Mouse (Mus musculus) cerebellum, postnatal 10 days (tissue): ENCODE measurements at regions not wholly inside any gene's neighbourhood (a gene's known extent, or its start where the extent isn't known, plus 50 kb on each side); places are given as distances from the start of the nearest gene placed in this dataset.

ENCODE experiments used
- DNase-seq, 2 experiments: peaks; one replicate each; pipeline ENCODE4 v3.0.0; 2021; ENCODE audit warnings: mixed read lengths in 2 of 2

DNA sequence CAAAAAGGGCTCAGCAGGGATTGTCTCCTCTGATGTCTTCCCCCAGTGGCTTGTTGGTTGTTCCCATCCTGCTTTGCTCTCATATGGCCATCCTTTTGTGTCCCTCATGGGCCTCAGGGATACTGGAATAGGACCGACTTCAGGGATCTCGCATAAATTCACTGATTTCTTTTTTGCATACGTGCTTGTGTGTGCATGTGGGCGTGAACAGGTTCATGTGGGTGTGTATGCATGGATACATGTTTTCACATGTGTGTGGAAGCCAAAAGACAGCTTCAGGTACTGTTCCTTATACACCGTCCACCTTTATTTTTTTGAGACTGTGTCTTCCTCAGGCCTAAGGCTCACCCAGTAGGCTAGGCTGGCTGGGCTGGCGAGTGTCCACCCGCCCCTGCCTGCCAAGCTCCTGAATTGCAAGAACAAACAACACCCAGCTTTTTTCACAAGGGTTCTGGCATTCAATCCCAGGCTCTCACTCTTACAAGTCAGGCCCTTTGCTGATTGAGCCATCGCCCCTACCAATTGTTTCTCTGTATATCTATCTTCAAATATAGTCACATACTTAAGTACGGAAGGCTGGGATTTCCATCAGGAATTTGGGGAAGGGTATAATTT lies 127.0 kb upstream of the Hmgn3 start:
- peak; percentile 47 to 59 for DNase-seq

DNA sequence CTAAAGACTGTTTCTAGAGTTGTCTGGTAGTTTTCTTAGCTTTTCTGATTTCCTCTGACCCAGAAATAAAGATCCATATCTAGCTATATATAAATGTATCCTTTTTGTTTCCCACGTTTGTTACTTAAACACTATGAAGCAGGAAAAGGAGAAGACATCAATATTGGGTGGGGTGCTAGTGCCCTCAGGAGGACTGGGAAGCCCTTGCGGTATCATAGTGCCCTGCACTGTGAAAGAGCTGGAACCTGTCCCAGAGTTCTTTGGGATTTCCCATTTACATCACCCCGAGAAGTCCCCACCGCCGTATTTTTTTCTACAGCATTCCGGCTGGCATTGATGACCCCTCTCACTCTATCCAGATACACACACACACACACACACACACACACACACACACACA lies 119.3 kb upstream of the Hmgn3 start:
- peak in 1 of 2 experiments; percentile 5 for DNase-seq

DNA sequence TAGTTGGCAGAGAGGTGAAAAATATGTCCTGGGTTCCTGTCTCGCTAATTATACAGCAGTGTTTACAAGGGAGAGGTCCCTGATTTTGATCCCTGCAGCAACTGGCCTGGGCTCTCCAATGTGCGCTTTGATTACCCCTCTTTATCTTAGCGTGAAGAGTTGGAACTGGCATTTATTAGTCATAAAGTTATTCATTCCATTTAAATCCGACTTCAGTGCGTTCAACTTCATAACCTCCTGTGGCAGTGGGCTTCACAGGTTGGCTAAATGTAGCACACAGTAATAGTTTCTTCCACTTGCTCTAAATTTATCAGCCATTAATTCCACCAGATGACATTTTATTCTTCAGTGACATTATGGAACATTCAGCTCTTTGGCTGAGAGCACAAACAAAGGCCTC lies 113.0 kb upstream of the Hmgn3 start:
- DNase-seq = no peak

DNA sequence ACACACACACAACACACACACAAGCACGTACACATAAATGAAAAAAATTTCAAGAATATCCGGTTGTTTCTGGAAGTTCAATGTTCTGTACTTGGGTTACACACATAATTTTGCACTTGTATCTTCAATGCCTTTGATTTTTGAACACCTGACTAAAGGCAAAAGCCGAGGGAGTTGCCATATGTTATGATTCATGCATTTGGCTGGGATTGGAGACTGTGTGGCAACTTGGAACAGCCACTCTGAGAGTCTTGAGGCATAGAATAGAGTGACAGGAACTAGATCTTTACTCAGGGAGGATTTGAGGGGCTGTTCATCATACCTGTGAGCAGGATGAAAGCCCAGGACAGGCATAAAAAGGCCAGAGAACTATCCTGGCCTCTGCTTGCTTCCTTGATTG lies 112.5 kb upstream of the Hmgn3 start:
- no peak for DNase-seq

DNA sequence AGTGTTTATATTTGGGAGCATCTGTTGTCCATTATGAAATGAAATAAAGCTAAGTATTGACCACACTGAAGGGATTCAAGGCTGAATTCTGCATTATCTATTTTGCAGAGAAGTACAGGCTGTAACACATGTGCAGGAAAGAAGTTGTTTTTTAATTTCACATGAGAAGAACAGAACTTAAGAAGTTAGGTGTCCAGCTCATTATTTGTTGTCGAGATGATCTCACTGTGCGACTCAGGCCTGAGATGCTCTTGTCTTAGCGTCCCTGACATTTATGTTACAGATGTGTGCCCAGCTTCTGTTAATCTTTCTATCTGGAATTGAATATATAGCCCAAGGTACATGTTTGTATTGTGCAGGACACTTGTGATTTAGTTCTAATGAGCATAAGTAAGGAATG lies 112.0 kb upstream of the Hmgn3 start:
- no peak for DNase-seq

DNA sequence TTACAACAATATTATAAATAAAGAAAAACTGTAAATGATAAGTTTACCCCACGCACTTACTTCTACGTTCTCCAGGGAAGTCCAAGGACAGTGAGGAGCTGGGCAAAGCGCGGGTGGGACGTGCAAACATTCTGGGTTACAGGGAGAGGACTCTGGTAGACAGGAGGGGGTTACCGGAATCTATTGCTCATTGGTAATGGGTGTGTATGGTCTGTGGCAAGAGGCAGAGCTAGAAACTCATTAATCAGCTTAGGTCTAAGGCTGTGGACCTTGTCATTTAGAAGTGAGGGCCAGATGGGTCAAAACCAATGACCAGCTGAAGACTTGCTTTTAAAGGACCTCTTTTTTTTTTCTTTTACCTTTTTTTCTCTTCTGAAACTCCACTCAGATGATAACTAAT lies 107.9 kb upstream of the Hmgn3 start:
- no peak for DNase-seq

DNA sequence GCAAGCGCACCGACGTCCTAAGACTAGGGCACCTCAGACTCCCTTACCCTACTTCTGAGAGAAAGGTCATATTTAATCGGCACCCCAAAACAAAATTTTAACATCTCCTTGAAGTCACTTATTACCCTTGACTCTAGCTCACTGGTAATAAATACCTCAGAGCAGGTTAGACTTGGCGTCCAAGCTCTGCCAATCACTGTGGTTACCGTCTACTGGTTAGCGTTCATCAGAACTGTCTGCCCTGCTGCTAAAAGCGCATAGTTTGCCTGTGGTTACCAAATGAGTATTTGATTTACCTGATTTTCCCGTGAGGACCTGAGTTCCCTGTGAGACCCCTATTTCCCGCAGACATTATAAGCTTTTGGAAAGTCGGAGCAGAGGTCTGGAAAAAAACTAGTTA lies 107.3 kb upstream of the Hmgn3 start:
- DNase-seq = no peak

DNA sequence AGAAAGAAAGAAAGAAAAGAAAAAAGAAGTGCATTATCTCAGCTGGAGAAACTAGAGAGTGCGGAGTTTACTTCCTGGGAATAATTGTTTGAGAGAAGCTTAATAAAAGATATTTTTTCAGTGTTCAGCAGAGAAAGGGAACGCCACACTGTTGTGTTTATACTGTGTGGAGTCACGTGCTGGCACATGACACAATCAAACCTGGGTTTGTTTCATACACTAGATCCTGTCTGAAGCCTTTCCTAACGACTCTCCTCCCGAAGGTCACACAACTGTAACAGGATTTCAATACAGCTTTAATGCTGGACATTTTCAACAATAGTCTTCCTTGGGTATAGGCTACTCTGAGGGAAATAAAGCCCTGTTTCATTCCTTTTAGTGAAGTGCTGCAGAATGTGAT lies 105.3 kb upstream of the Hmgn3 start:
- no peak for DNase-seq

DNA sequence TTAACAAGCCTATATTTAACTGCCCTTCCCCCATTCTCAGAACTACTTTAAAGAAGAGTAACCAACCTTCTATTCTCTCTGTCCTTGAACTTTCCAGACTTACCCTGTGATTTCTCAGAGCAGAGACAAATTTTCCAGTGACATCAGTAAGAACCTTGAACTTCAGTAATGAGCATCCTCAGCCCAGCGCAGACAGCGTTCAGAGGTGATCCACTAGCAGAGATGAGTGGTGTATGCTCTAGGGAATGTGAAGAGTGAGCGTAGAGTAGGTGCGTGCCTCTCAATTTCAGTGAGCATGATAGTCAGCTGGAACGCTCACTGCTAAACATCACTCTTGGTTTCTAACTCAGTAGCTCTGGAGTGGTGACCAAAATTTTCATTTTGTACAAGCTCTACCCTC lies 103.4 kb upstream of the Hmgn3 start:
- DNase-seq = no peak

DNA sequence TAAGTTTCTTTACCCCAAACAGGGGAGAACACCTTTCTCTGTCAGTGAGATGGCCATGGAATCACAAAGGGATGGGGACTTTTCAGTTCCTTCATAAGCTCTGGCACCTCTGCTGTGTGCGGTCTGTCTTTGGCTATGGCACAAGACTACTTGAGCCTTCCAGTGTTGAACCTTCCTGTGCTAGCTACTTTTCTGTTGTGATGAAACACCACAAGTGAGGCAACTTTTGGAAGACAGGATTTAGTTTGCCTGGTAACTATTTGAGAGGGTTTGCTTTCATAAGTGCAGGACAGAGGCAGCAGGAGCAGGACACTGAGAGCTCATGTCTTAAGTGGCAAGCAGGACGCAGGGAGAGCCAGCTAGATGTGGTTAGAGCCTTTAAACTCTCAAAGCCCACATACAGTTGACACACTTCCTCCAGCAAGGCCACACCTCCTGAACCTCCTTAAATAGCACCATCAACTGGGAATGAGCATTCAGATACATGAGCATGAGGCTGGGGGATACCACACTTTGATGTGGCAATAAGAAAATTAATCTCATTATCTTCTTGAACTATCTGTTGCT lies 101.8 kb upstream of the Hmgn3 start:
- DNase-seq = no peak

DNA sequence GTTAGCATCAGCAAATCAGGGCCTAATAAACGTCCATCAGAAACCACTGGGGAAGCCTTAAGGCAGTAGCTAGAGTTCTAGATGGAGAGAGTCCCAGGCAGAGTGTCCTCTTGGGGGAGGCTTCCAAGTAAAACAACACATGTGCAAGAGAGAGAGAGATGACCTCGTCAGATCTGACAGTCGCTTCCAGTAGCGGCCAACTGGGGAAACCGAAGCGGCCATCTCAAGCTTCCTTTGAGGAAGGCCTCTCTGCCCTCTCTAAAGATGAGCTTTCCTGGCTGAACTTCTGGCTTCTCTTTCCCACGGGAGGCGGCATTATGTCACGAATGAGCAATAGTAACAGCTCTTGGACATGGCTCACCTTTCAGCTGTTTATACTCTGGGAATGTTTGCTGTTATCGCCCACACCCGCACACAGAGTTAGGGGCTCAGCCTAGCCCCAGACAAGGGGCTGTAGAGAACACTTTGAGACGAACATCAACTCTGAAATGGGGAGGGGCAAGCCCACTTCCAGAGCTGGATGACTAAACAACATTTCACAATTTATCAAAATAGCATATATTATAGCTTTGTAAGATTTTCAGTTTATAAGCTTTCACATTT lies 100.7 kb upstream of the Hmgn3 start:
- no peak for DNase-seq

DNA sequence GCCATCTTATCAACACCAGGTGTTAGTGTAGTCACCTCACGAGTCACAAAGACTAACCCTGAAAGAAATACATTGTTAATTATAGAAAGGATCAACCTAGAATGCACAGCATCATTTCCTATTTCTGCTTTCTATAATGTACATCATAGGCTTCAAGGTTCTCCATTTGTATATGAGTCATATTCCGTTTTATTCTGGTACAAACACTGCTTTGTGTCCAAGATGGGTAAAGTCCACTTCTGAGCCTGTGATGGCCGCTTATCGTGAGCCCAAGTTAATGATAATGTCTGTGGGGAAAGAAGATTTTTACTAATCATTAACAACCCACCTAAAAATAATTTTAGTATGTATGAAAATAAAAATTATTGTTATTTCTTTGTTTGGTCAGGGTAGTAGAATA lies 94.6 kb upstream of the Hmgn3 start:
- no peak for DNase-seq

DNA sequence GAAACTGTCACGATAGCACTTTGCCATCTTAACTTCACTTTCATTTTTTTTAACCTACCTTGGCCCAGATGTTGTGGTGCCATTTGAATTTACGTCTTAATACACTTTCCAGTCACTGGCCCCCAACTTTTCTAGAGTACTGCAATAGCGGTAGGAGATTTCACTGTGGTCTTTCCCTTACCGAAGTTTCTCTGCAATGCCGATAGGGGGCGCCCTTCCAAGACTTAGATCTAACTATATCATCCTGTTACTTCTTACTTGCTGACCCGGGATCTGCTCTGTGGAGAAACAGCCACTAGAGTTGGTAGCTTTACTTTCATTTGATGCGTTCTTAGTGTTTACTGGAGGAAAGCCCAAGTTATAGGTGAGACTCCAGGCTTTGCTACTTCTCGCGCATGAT lies 92.6 kb upstream of the Hmgn3 start:
- no peak for DNase-seq

DNA sequence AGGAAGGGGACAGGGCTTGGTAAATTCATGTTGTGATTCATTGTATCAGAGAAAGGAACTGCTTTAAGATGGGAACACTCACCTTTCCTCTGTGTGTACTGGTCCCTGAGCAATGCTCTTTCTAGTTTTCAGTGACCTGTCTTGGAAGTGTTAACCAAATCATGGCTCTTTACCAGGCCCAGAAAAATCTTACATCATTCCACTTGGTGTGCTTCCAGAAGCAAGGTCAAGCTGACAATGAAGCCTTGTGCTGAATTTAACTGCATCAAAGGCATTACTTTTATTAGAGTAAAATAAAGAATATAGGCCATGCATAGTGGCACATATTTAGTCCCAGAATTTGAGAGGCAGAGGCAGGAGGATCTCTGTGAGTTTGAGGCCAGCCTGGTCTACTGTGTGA lies 75.4 kb upstream of the Hmgn3 start:
- DNase-seq = no peak

DNA sequence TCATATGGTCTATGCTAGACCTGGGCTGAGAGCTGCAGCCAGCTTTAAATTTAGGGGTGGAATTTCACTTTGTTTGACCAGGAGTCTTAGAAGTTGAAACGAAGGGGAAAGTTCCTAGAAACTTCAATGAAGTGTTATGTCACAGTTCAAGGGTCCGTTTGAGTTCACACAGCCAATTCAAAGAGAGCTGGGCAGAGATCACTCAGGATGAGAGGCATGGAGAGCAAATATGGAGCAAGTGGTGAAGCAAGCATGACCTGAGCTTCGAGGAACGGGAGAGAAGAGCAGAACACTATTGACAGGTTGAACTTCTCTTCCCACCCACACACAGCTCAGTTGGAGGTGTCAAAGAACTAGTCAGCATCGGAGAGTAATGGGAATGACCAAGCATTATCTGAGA lies 56.1 kb upstream of the Hmgn3 start:
- DNase-seq = no peak

DNA sequence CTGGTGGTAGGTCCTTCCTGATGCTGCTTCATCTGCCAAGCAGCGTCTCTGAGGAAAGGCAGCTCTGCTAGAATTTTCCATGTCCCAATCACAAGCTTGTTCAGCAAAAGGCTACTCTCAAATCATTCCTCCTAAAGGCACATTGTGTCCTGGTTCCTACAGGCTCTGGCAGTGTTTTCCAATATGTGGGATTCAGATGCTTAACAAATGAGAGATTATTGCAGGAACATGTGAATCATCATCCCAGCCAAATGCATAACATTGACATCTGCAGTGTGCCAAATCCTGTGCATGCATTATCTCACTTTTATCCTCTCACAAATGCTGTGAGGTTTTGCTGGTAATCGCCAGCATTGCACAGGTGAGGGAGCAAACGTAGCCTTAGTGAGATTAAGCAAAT lies 53.3 kb upstream of the Hmgn3 start:
- DNase-seq = no peak

DNA sequence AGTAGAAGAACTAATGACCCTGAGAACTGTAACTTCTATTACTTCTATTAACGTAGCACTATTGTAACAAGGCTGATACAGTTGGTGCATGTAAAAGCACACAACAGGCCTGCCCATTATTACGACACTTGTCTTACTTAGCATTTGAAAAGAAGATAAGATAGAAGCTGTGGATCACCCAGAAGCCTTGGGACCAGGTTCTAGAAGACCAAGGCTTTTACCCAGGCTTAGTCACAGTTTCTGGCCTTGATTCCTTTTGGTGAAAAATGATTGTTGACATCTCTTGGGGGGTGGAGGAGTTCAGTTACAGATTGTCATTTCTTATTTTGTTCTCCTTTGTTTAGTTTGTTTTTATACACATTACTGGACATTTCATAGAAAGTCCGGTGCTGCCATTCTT lies 52.7 kb upstream of the Hmgn3 start:
- no peak for DNase-seq

DNA sequence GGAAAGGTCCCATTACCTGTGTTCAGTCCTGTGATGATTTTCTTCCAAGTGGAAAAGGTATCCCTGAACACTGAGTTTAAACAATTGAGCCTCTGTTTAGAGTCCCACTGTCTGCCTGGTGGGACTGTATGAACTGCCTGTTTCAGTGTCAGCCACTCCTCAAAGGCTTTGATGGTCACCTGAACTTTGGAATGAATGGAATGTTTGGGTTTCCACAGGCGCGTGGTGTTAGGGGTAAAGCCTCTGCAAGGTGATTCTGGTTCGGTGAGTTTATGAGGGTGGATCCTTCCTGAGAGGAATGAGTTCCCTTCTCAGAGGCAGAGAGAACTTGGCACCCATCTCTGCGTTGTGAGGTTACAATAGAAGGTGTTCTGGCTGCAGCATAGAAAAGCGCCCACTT lies 50.5 kb upstream of the Hmgn3 start:
- no peak for DNase-seq
